In the genomic region with DNA sequence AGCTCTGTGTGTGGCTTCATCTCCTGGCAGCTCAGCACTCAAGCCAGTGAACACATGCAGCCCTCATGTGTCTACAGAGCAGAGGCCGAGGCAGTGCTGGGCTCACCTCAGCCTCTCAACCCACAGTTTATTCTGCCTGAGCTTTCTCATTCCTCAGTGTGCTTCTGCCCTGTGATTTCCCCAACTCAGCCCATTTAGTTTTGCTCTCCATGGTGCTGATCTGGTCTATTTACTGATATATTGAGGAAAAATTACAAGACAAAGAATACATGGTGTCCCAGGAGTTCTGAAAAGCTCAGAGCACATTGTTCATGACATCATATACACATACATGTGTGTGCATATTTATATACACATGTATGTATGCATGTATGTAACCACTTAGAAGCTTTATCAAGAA, we compare ENCODE assay signal across 18 mouse cellular contexts.
DNase-seq lines count a peak whose midpoint lies in the region; ATAC-seq and TF ChIP-seq lines count a peak whose summit lies in the region.
"Had no signal": no experiment of that assay in that cellular context is flagged by ENCODE, and none has a peak within 500 bp of the region (broad histone marks: within the 10 kb centered on the region; RNA-seq: fewer than 3 reads in every experiment).

No protein-coding gene starts in this region.

- no peaks in the 10 kb centered on the region for H3K9me3 ChIP-seq in hindbrain, embryonic 11.5 days (ENCODE audit: control insufficient read depth, low read length)
- no peaks in the 10 kb centered on the region for H3K9me3 ChIP-seq in hindbrain, postnatal 0 days (ENCODE audit: low read length)
- no peaks in the 10 kb centered on the region for H3K9me3 ChIP-seq in limb, embryonic 14.5 days (ENCODE audit: control insufficient read depth, low read length)
- H3K9me3 ChIP-seq: neural tube, embryonic 15.5 days had no signal

- 33% methylated on average over 1 of the region's 1 CpGs for WGBS in hindbrain, embryonic 11.5 days
- 21% methylated on average over 1 of the region's 1 CpGs for WGBS in hindbrain, postnatal 0 days
- WGBS in limb, embryonic 14.5 days, result 29% methylated on average over 1 of the region's 1 CpGs

- no peak for ATAC-seq in hindbrain, embryonic 11.5 days (ENCODE audit: low FRiP score)
- no peak for ATAC-seq in hindbrain, postnatal 0 days
- ATAC-seq in limb, embryonic 14.5 days (ENCODE audit: low FRiP score, low read depth), result no peak
- ATAC-seq: forebrain, embryonic 16.5 days had no signal

- no peaks in the 10 kb centered on the region for H3K27me3 ChIP-seq in hindbrain, embryonic 11.5 days (ENCODE audit: control insufficient read depth, insufficient read depth, low read length)
- no peaks in the 10 kb centered on the region for H3K27me3 ChIP-seq in hindbrain, postnatal 0 days (ENCODE audit: insufficient read depth, low read length)
- H3K27me3 ChIP-seq in limb, embryonic 14.5 days (ENCODE audit: control insufficient read depth, insufficient read depth, low read length), result no peaks in the 10 kb centered on the region
- H3K27me3 ChIP-seq: CH12.LX; megakaryocyte, embryonic 14.5 days; neural tube, embryonic 15.5 days had no signal

- no peak overlapping the region for H3K27ac ChIP-seq in hindbrain, embryonic 11.5 days (ENCODE audit: low read depth, low read length)
- H3K27ac ChIP-seq in hindbrain, postnatal 0 days, result no peak overlapping the region
- no peak overlapping the region for H3K27ac ChIP-seq in limb, embryonic 14.5 days (replicated peaks; ENCODE audit: low read depth, low read length)
- H3K27ac ChIP-seq: neural tube, embryonic 15.5 days had no signal

- peak; percentile 39 for DNase-seq in hindbrain, embryonic 11.5 days (ENCODE audit: low spot score)
- DNase-seq in hindbrain, postnatal 0 days (ENCODE audit: low spot score), result no peak
- peak; percentile 32 for DNase-seq in Muller cell, postnatal 12 days (ENCODE audit: inconsistent ontology term)
- peak; percentile 68 for DNase-seq in embryo, embryonic 11 days
- peak; percentile 56 for DNase-seq in limb, embryonic 14.5 days (ENCODE audit: low spot score)
- no peak for DNase-seq in heart, adult 18-20 months
- no peak for DNase-seq in gastrocnemius, postnatal 25 days
- DNase-seq in spleen, postnatal 14 days (ENCODE audit: low spot score in 2 of 2), result no peak
- DNase-seq: adrenal gland, adult 2 months; cerebellum, adult 11 months; cerebellum, postnatal 36 days; heart, postnatal 4 days; kidney, adult 9 months; lung, adult 18-20 months had no signal

- H3K36me3 ChIP-seq in hindbrain, embryonic 11.5 days (ENCODE audit: control insufficient read depth, insufficient read depth, low read length), result no peaks in the 10 kb centered on the region
- H3K36me3 ChIP-seq in hindbrain, postnatal 0 days (ENCODE audit: insufficient read depth, low read length), result no peaks in the 10 kb centered on the region
- no peaks in the 10 kb centered on the region for H3K36me3 ChIP-seq in limb, embryonic 14.5 days (ENCODE audit: control insufficient read depth, insufficient read depth, low read length)
- H3K36me3 ChIP-seq: neural tube, embryonic 15.5 days had no signal

- no peak overlapping the region for H3K4me3 ChIP-seq in hindbrain, embryonic 11.5 days (ENCODE audit: low read depth, low read length)
- no peak overlapping the region for H3K4me3 ChIP-seq in hindbrain, postnatal 0 days (ENCODE audit: low read length)
- no peak overlapping the region for H3K4me3 ChIP-seq in limb, embryonic 14.5 days (replicated peaks; ENCODE audit: low read length)
- H3K4me3 ChIP-seq: megakaryocyte, embryonic 14.5 days; neural tube, embryonic 15.5 days had no signal

- no peak for TF ChIP-seq CTCF in hindbrain, postnatal 0 days (IDR thresholded peaks at IDR 0.05; ENCODE audit: low read depth)

- H3K4me1 ChIP-seq in hindbrain, embryonic 11.5 days (replicated peaks; ENCODE audit: control insufficient read depth, insufficient read depth, low read length), result no peaks in the 10 kb centered on the region
- no peaks in the 10 kb centered on the region for H3K4me1 ChIP-seq in hindbrain, postnatal 0 days (ENCODE audit: insufficient read depth, low read length)
- no peaks in the 10 kb centered on the region for H3K4me1 ChIP-seq in limb, embryonic 14.5 days (ENCODE audit: control insufficient read depth, insufficient read depth, low read length)
- H3K4me1 ChIP-seq: megakaryocyte, embryonic 14.5 days; neural tube, embryonic 15.5 days had no signal

- no peak overlapping the region for H3K9ac ChIP-seq in hindbrain, embryonic 11.5 days (ENCODE audit: low read depth, low read length)
- H3K9ac ChIP-seq in hindbrain, postnatal 0 days (replicated peaks; ENCODE audit: low read length), result no peak overlapping the region
- no peak overlapping the region for H3K9ac ChIP-seq in limb, embryonic 14.5 days (ENCODE audit: low read depth, low read length, severe bottlenecking)
- H3K9ac ChIP-seq: neural tube, embryonic 15.5 days had no signal

- no peak for TF ChIP-seq POLR2A in limb, embryonic 14.5 days (IDR thresholded peaks at IDR 0.05; ENCODE audit: borderline replicate concordance, extremely low read depth, insufficient read depth, insufficient read length)

- no peak overlapping the region for H3K4me2 ChIP-seq in hindbrain, embryonic 11.5 days (replicated peaks; ENCODE audit: low read depth, low read length)
- no peak overlapping the region for H3K4me2 ChIP-seq in hindbrain, postnatal 0 days (ENCODE audit: low read depth, low read length)
- no peak overlapping the region for H3K4me2 ChIP-seq in limb, embryonic 14.5 days (replicated peaks; ENCODE audit: low read depth, low read length, severe bottlenecking)
- H3K4me2 ChIP-seq: neural tube, embryonic 15.5 days had no signal

Comparison
In these comparisons a context has a peak if more than half of its experiments do, and no peak if none do; other contexts are left out.
1. DNase-seq: peak in hindbrain, embryonic 11.5 days (single experiment), Muller cell, postnatal 12 days (single experiment), embryo, embryonic 11 days (single experiment) and limb, embryonic 14.5 days (single experiment); none in hindbrain, postnatal 0 days (single experiment), heart, adult 18-20 months (0 of 2), gastrocnemius, postnatal 25 days (single experiment) and spleen, postnatal 14 days (0 of 2).